Mouse (Mus musculus): ENCODE data around the gene Rpl18.

The Rpl18 gene

DNA sequence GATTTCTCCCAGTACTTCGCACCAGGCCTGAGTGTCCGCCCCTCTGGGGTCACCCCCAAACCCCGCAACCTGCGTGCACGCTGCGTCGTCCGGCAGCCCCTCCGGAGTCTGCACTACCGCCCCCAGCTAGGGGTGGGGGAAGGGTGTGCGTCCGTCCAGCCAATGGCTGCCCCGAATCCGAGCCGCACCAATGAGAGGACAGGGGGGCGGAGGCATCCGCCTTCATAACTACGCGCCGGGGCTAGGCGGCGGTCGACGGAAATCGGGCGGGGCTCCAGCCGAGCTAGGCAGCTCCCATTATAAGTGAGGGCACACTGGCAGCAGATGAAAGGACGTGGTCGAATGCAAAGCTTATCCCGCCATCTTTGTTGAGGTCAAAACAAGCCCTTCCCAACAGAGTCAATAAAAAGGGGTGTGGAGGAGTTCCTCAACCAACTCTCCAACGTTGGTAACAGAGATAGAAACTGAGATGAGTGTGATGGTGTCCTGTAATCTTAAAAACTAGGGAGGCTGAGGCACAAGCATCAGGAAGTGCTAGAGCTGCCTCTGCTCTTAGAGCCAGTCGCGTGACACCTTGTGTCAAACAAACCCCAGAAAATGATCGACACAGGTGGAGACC lies at the start of gene Rpl18:
TSS of gene Rpl18 (plus strand) at position 368 of the 619 bp plus-strand sequence.
- peak; percentile 99 for DNase-seq (ENCODE audit: inconsistent age in 2 of 2, low spot score in 1 of 2)

DNA sequence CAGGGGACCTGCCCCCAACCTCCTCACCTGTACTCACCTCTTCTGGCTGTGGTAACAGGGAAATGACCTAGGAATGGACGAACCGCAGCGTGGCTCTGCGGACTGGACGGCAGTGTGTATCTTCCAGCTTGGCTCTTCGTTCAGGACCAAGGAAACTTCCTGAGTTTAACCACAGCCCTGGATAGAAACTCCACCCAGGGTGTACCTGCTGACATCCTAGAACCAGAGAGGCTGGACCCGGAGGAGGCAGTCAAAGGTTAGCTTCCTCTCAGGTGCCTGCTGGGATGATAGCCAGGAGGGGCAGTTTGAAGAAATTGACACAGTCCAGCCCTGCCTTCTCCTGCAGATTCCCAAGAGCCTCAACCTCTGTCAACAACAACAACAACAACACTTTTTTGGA lies 49.1 kb upstream of the Rpl18 start, which contains the start of gene Fut2:
TSS of gene Fut2 (minus strand) at position 234 of the 400 bp plus-strand sequence.
- no peak for DNase-seq (ENCODE audit: inconsistent age in 2 of 2, low spot score in 1 of 2)

DNA sequence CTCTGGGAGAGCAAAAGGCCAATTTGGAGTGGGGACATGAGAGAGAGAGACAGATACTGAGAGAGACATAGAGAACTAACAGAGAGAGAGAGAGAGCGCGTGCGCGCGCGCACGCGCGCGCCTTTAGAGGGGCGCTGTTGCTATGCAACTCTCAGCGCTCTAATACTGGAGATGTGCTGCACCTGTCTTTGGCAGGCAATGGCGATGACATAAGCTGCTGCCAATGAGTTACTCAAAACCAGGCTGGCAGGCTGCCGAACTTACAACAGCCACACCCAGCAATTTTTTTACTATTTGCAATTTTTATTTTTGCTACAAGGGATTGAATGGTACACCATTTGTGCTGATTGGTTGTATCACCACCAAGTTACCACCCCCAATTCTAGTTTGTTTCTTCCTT lies 47.5 kb upstream of the Rpl18 start:
- DNase-seq (ENCODE audit: inconsistent age in 2 of 2, low spot score in 1 of 2), result no peak

DNA sequence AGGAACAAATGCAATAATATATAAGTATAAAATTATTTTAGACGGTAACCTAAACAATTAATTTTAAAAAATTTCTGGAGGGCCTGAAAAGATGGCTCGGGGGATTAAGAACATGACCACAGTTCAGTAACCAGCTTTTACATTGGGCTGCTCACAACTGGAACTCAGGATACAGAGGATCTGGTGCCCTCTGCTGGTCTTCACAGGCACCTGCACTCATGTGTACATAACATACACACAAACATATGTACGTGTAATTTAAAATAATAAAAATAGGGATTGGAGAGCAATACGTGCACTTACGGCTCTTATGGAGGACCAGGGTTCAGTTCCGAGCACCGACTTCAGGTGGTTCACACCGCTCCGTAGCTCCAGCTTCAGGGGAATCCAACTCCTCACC lies 46.3 kb upstream of the Rpl18 start:
- DNase-seq (ENCODE audit: inconsistent age in 2 of 2, low spot score in 1 of 2), result no peak

DNA sequence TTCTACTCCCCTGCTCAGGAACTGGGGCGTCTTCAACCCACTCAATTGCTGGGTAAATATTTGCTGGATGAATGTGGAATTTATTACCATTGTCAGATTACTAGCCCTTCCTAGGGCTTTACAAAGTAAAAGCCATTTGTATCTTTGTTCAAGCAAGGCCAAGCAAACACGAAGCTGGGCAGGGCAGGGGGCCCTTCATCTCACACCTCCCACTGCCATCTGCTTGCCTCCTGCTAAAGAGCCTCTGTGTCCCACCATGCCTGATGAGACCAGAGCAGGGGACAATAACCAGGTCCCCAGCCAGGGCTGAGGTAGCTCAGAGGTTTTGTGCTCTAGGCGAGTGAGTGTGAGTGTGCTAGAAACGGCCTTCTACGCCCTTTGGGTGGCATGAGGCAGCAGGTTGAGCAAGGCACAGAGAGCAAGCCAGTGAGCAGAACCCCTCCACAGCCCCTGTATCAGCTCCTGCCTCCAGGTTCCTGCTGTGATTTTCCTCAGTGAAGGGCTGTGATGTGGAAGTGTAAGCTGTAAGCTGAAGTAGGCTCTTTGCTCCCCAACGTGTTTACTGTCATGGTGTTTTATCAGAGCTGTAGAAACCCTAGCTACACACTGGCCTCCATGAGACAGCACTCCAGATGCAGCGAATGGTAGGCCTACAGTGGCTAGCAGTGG lies 37.5 kb upstream of the Rpl18 start:
- DNase-seq (ENCODE audit: inconsistent age in 2 of 2, low spot score in 1 of 2), result peak in 1 of 2 experiments; percentile 56

DNA sequence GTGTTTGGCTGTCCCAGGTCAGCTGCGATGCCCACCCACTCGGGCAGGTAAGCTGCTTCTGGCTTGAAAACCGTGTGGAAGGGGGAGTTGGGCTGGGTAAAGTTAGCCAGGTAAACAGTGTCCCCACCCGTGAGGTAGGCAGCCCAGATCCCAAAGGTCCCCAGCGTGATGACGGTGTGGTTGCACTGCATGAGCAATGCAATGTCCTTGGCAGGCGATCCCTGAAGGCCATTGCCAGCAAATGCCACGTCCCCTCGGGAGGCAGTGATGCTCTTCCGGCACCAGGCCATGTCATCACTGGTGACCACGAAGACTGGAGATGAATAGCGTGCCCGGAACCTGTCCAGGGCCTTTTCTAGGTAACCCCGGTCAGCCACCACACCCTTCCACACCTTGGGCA lies 36.7 kb upstream of the Rpl18 start:
- peak; percentile 86 to 88 for DNase-seq (ENCODE audit: inconsistent age in 2 of 2, low spot score in 1 of 2)

DNA sequence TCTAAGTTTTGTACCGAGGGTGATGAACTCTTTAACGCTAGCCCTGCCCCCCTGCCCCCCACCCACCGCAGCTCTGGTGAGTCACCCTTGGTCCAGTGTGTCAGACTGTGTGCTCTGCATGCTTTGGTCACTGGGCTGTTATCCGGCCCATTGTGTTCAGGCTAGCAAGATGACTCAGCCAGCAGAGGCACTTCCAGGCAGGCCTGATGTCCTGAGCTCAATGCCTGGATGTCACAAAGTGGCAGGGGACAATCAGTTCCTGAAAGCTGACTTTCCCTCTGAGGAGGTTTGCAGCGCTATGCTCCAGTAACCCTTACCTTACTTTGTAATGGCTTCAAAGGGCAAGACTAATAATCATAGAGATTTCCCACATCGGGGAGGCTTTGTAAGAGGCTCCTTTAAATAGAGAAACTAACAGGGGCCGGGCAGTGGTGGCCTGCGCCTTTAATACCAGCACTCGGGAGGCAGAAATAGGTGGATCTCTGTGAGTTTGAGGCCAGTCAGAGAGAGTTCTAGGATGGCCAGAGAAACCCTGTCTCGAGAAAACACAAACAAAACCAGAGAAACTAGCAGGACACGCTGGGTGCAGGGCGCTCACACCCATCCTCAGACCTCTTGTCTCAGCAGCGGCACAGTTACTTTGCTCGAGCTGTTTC lies 35.2 kb upstream of the Rpl18 start:
- DNase-seq (ENCODE audit: inconsistent age in 2 of 2, low spot score in 1 of 2), result peak; percentile 89 to 91

DNA sequence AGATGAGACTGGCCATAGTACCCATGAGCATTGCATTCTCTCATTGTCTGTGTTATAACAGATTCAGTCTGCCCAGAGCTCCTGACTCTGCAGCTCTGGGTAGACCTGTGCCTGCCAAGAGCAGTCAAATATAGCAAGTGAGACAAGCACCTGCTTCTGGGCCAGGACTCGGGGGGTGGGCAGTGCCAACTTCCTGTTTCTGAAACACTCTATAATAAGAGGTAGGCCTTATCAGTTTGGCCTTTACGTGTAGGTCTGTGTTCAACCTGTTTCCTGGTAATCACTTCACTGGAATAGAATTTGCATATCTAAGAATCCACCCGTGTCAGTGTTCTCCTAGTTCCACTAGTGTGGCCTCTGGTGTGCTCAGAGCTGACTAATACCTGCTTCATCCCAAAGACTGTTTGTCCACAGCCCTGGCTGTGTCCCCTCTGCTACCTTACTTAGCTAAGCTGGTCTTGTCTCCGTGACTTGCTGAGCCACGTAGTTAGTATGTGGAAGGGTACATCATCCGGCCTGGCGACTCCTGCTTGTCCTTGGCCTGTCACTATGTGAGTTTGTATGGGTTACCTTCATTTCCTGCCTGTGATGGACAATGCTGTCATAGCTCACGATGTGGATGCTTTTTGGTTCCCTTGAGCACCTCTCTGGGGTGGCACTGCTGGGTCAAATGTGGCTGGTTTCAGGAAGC lies 34.1 kb upstream of the Rpl18 start:
- DNase-seq (ENCODE audit: inconsistent age in 2 of 2, low spot score in 1 of 2), result peak; percentile 49 to 65

DNA sequence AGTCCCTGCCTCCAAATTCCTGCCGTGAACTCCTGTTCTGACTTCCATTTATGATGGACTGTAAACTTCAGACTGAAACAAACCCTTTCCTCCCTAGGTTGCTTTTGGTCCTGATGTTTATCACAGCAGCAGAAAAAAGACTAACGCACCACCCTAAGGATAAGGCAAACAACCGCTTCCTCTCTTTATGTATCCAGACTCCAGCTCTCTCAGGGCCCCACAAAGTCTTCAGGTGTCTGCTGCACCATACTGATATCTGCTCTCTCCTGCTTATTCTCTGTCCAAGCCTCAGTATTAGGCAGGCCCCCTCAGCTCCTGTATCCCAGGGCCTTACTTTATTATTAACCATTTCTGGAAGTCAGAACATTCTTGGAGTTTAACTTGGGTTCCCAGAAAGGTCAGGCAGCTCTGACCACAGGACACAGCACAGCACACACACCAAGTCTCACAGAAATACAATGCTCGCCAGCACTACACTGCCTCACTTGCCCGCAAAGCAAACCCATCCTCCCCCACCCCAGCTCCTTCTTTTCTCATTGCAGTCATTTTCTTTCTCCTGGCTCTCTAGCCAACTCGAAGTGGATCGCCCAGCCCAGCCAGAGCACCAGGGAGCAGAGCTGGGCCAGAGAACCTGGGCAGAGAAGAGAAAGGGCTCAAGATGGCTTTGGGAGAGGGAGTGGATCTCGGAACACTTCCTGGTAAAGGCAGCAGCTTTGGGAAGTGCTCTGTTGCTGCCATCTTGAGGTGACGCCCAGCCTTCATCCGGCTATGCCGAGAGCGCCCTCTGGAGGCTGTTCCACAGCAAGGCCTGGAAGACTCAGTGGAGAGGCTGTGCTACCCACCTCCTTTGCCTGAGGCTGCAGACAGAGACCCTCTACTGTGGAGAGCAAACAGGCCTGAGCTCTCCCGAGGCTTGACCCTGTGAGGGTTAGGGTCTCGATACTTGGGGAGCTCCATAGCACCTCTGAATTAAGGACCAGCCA lies 32.8 kb upstream of the Rpl18 start:
- DNase-seq (ENCODE audit: inconsistent age in 2 of 2, low spot score in 1 of 2), result peak; percentile 89 to 95

DNA sequence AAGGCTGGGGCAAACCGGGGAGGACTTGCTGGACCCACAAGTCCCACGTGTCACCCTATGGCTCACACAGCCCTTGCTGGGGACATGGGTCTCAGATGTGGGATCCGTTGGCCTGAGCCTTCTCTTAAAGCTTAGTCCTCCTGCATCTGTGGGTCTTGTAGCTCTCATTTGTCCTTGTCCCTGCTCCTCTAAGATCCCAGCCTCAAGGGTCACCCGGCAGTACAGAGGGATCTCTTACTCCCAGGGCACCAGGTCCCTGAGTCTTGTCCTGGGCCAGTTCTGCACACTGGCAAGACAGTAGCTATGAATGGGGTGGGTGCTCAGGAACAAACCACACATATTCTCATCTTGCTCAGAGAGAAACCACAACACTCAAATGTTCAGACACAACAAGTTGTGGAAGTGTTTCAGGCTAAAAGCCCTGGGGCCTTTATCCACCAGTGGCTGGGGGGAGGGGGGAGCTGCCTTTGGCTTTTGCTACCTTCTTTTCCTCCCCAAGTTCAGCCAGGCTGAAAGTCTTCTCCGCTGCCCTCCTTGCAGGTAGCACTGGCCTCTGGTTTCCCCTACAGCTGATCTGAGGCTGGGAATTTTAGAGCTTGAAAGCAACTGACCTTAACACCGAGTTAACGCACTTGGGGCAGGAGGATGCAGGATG lies 31.7 kb upstream of the Rpl18 start, which contains the start of gene Ntn5:
TSS of gene Ntn5 (plus strand) at position 627 of the 655 bp plus-strand sequence.
- no peak for DNase-seq (ENCODE audit: inconsistent age in 2 of 2, low spot score in 1 of 2)

DNA sequence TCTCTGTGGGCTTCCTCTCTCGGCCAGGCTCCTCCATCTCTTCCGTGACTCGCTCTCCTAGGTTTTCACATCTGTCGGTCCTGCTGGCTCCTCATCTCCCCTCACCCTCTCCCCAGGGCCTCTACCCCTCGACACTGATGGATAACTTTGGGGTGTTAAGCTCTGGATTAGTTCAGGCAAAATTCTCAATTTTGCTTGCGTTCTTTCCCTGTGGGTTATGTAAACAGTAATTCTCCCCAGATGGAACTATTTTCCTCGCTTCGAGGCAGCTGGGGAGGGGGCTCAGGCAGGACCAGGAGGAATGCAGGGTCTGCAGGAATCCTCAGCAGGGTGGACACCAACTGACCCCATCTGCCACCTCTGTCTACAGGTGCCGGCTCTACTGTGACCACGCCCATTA lies 29.4 kb upstream of the Rpl18 start:
- DNase-seq (ENCODE audit: inconsistent age in 2 of 2, low spot score in 1 of 2), result no peak

DNA sequence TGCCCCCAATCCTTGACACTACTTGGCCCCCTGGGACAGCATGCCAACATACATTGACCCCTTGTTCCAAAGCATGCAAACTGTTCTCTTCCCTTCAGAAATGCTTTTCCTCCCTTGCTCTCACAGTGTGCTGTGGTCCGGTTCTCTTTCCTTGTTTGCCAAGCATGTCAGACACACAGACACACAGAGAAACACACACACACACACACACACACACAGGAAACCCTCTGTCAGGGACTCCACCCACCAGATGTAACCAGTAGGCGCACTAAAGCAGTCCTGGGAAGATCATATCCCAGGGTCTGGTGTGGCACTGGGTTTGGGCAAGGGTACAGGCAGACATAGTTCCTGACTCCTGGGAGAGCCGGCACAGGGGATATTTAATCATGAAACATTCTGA lies 28.4 kb upstream of the Rpl18 start:
- DNase-seq (ENCODE audit: inconsistent age in 2 of 2, low spot score in 1 of 2), result no peak

DNA sequence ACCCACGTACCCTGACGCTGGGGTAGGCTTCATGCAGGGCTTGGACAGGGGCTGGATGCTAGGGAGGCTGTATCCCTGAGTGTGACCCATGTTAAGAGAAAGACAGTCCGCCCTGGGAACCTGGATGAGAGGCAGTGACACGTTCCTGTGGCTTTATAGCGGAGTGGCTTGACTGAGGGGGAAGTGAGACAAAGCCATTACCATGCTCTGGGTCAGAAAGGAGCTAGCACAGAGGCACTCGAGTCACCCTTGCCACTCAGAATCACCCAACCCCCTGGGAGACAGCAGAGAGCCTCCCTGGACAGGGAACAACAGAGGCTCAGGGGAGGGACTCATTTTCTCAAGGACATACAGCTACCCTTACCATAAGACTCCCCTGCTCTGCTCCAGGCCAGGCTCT lies 26.2 kb upstream of the Rpl18 start:
- no peak for DNase-seq (ENCODE audit: inconsistent age in 2 of 2, low spot score in 1 of 2)

DNA sequence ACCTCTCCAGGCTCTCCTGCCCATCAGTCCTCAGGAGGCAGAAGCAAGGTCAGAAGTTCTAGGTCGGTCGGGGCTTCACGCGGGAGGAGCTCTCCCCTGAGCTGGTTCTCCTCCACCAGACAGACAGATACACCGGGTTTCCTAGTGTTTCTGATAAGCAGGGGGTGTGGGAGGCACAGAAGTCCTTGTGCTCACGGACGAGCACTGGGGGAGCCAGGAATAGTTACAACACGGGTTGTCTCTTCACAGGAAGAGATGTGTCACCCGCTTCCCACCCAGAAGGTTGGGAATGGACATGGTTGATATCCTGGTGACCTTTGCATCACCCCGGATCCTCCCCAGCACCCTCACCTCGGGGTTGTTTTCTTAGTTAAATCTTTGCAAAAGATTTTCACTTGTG lies 25.5 kb upstream of the Rpl18 start:
- DNase-seq (ENCODE audit: inconsistent age in 2 of 2, low spot score in 1 of 2), result peak in 1 of 2 experiments; percentile 62

DNA sequence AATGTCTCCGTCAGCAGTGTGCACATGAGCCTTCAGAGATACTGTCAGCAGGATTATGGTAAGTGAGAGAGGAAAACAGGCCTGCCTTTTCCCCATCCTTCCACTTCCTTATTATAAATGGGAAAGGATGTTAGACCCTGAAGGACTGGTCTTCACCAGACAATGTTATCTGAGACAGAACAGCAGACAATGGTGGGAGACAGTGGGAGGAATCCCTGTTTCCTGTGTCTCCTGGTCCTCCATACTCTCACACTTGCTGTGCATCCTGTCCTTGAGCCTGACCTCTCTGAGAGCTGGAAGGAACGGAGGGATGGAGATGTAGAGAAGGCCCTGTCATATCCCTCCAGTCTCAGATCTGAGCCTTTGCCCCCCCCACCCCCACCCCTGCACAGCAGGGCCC lies 22.9 kb upstream of the Rpl18 start:
- DNase-seq (ENCODE audit: inconsistent age in 2 of 2, low spot score in 1 of 2), result no peak

DNA sequence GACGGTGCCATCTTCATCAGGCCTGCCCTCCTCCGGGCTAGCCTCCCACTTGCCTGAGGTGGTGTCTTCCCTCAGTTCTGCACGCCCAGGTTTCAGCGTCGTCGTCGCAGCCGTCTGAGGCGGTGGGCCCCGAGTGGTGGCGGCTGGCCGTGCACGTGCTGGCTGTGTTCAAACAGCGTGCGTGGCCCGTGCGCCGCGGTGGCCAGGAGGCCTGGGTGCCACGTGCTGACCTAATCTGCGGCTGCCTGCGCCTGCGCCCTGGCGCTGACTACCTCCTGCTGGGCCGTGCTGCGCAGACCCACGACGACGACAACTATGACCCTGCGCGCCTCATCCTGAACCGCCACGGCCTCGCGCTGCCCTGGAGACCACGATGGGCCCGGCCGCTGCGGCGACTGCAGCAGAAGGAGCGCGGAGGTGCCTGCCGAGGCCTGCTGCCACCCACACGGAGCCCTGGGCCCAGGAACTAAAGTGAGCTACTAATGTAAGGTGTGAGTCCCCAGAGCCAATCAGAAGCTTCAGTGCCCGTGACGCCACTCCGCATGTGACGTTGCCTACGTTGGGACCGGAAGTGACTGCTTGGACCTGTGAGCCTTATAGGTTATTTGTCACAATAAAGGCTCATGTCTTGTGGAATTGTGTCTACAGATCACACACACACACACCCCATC lies 21.2 kb upstream of the Rpl18 start, which contains the start of gene Sec1:
TSS of gene Sec1 (minus strand) at position 482 of the 671 bp plus-strand sequence.
- peak in 1 of 2 experiments; percentile 18 for DNase-seq (ENCODE audit: inconsistent age in 2 of 2, low spot score in 1 of 2)

DNA sequence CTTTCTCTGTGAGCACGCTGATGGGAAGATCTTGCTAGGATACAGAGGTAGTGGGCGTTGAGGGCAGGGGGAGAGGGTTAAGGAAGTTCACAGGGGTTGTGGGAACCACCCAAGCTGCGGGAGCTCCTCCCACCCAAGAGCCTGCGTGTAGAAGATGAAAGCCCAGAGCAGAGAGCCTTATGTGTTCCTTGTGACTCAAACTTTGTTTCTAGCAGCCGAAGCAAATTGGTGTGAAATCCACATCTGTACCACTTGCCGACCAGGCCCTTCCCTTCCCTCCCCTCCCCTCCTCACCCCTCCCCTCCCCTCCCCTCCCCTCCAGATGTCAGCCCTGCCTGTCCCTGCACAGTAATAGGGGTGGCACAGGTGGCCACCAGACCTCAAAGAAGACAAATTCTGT lies 20.2 kb upstream of the Rpl18 start:
- no peak for DNase-seq (ENCODE audit: inconsistent age in 2 of 2, low spot score in 1 of 2)

DNA sequence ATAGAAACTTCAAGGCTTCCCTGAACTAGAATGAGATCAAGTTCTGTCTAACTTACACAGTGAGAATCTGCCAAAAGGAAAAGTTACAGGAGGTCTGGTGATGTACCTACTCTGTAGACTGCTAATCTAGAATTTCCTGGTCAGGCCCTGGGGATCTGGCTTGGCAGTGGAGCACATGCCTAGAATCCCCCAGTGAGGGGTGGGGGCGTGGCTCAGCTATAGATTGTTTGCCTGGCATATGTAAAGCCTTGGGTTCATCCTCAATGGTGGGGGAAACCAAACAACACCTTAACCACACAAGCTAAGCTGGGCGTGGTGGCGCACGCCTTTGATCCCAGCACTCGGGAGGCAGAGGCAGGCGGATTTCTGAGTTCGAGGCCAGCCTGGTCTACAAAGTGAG lies 17.4 kb upstream of the Rpl18 start:
- peak in 1 of 2 experiments; percentile 18 for DNase-seq (ENCODE audit: inconsistent age in 2 of 2, low spot score in 1 of 2)

DNA sequence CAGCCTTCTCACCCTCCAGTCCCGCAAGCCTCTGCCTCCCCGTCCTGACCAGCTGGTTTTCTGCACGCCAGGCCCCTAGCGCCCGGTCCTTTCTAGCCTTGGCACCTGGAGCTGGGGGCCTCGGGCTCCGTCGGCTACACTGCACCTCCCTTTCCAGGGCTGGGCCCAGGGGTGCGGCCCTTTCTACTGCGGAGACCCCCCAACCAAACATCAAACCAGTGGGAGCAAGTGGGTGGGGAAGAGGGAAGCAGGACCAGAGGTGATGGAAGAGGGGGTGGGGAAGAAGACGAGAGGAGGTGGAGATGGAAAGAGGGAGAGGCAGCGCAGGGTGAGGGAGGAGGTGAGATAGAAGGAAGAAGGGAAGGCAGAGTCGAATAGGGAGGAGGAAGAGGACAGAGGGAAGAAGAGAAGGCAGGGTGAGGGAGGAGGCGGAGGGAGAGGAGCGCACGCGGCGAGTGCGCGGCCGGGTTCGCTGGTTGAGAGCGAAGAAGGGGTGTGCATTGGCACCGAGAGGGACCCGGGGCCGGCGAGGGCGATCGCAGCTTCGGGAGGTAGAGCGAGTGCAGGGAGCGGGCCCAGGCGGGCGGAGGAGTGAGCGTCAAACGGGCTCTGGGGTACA lies 15.6 kb upstream of the Rpl18 start, which contains the start of gene Car11:
TSS of gene Car11 (plus strand) at position 321 of the 619 bp plus-strand sequence.
- DNase-seq (ENCODE audit: inconsistent age in 2 of 2, low spot score in 1 of 2), result peak; percentile 53 to 72
